Mouse (Mus musculus): ENCODE results near the gene Tfb2m. TPM values are rescaled to one million over a fixed set of nuclear protein-coding genes. Genes with fewer than 3 reads are reported as not detected.

Gene Tfb2m
- total RNA-seq (2022), result 10 to 100 TPM; 34.7 to 47.0 (median 41.0) TPM

DNA sequence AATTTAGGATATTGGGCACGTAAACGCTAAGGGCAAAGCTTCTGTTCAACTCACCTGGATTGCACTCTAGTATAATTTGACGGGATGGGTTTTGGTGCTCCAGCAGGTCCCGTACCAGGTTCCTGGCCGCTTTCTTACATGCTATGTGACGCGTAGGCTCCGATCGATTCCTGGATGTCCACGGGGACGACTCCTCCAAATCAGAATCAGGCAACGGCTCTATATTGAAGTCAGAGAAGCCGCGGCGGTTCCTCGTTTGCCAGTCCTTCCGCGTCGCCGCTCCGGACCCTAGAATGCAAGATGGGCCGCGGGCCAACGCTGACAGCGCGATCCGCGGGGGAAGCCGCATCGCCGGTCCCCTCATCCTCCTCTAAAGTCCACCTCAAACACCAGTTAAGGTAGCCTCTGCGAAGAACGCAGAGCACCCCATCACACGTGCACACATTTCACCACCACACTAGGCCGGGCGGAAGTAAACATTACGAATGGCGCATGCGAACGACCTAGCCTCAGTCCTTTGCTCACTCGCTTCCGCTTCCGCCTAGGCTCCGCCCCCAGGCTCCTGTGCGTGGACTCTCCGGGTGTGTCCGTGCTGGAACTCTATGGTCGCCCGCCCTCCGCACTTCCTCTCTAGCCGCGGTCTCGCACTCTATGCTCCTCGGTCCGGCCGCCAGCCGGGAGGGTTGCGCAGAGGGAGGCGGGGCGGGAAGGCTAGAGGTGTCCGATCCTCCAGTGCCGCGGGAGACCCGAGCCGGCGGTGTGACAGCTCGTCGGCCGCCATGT, at the start of gene Tfb2m, which contains the start of gene Cnst:
Gene Tfb2m, minus strand, starts transcription at position 500 of the 783 bp plus-strand sequence.
Gene Cnst, plus strand, starts transcription at position 603 of the 783 bp plus-strand sequence.
- DNase-seq, result peak; percentile 99

DNA sequence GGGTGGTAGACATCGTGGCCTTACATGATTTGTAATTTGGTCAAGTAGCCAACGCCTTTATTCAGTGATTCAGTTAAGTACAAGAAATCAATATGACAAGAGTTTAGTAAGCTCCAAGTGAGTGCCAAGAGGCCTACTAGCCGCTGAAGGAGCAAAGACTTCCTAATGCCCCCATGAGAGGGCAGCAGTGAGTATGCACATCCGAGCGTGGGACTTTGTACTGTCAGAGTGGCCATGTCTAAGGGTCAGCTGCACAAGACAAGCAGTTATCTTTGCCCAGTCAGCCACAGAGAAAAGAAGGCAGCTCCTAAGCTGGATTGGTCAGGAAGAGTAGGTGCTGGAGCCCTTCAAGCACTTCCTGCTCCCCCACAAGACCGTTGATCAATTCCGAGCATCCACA, 46.9 kb upstream of the Tfb2m start:
- DNase-seq, result no peak

DNA sequence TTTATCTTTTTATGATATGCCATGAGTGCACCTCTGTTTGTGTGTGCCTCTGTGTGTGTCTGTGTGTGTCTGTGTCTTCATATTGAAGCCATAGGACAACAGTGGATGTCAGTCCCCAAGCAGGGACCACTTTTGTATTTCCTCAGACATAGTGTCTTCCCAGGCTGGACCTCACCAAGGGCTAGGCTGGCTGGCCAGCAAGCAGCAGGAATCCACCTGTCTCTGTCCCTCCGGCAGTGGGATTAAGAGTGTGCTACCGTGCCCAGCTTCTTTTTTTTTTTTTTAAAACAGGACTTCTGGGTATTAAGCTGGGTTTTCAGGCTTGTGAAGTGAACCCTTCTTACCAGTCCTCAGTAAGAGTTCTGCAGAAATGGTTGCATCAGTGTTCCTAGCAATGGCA, 46.1 kb upstream of the Tfb2m start:
- no peak for DNase-seq

DNA sequence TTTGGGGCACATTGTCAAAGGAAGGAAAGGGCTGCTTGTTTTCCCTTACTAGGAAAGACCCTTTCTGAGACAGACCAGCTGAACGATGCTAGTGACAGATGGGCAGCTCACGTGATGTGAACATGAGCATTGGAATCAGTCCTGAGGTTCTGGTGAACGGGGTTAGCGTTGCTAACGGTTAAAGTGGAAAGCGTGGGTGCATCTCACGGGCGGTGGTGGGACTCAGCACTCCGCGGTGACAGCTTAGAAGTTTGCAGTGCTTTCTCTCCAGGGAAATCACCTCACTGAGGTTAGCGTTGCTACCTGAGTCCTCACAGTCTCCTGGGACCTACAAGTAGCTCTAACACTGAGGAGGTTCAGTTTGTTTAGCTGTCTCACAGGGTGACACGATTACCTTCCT, 45.6 kb upstream of the Tfb2m start:
- DNase-seq, result no peak

DNA sequence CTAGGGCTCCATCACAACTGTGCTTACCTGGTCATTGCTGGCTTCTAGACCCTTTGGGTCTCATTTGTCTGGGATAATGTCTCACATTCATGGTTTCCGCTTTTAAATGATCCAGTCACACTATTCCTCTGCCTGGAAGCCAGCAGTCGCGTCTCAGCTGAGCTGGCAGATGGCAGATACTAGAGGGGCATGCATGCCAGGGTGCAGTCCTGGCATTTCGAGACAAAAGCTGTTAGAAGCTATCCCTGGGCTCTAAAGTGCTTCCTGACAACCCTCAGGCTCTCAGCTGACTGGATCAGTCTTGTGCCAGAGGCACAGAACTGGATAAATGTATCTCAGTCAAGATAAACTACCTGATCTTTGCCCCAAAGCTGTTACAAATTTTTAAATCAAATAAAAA, 42.2 kb upstream of the Tfb2m start:
- no peak for DNase-seq

DNA sequence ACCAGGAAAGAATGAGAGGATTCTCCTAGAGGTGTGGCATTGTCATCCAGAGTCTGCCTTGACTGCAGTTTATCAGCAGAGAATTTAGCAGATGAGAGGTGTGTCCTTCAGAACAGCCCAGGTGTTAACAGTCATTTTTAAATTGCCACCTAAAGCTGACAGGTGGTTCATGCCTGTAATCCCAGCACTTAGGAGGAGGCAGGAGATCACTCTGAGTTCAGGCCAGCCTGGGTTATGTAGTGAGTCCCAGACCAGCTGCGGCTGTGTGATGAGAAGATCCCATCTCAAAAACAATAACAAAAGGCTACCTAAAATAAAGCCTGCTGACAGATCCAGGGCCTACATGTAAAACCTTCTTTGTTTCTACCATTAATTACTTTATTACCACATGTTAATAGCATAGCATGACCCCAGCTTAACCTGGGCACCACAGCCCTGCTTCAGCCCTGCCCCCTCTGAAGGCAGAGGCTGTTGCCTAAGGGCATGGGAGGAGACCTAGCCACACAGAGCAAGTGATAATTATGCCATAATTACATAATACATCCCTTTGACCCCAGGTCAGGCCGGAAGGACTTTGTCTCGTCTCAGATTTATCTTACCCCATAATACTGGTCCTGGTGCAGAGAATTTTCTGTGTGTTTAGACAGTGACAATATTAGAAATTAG, 40.5 kb upstream of the Tfb2m start:
- no peak for DNase-seq

DNA sequence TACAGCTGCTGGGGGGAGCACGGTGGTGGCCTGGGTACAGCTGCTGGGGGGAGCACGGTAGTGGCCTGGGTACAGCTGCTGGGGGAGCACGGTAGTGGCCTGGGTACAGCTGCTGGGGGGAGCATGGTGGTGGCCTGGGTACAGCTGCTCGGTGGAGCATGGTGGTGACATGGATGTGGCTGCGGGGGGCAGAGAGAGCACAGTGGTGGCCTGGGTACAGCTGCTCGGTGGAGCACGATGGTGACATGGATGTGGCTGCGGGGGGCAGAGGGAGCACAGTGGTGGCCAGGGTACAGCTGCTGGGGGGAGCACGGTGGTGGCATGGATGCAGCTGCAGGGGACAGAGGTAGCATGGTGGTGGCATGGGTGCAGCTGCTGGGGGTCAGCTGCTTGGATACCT, 39.6 kb upstream of the Tfb2m start:
- DNase-seq, result no peak

DNA sequence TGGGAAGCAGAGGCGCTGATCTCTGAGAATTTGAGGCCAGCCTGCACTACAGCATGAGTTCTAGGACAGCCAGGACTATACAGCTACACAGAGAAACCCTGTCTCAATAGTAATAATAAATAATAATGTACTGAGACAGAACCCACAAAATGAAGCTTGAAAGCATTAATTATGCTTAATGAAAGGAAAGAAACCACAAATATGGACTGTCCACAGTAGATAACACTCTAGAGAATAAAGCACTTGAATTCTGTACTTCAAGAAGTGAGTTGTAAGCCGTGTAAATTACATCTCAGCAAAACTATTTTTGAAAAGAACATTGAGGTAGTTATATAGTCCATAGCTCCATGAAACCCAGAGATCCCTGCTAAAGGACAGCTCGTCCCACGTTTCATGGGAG, 38.2 kb upstream of the Tfb2m start:
- DNase-seq, result no peak

DNA sequence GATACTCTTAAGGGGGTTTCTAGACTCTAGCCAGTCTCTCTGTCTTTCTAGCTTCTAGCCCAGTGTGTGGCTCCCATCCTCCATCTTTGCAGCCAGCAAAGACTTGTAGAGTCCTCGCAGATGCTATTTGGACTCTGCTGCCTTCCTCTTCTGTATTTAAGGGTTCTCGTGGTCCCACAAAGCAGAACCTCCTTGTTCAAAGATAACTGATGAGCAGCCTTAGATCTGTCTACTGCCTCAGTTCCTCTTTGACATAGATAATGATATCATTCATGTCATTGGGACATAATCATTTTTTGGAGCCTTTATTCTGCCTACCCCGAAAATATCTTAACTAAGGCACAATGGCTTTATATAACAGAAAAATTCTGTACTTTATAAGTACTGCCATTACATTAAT, 37.0 kb upstream of the Tfb2m start:
- no peak for DNase-seq

DNA sequence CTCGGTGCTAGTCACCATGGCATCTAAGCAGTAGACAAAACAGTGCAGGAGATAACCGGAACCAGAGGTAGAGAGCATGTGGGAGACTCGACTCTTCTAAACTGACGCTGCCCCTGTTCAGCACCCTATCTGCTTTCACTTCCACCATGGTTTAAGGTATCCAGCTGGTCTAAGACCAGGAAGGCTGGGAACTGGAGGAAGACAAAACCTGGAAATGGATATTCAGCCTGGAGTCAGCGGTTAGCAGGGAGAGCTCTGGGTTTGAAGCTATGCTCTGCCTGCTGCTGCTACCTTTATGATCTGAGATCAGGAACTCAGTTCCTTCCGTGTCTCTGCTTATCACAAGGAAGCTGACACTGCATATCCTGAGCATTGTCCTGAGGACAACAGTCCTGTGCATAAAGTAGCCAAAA, 36.0 kb upstream of the Tfb2m start:
- DNase-seq, result no peak

DNA sequence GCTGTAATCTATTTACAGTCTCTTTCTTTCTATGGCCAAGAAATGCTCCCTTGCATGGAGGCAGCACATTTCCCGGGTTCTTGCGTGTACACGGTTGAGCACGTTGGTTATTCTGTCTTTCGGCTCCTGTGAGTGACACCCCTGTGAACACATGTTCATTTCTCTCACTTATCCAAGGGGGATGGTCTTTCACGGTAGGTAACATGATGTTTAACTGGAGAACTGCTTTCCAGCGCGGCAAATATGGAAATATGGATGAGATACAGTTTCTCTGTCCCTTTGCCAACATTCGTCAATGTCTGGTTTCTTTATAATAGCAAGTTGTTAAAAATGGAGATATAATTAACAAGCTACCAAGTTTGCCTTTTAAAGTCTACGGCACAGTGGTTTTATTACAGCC, 35.4 kb upstream of the Tfb2m start:
- DNase-seq, result no peak

DNA sequence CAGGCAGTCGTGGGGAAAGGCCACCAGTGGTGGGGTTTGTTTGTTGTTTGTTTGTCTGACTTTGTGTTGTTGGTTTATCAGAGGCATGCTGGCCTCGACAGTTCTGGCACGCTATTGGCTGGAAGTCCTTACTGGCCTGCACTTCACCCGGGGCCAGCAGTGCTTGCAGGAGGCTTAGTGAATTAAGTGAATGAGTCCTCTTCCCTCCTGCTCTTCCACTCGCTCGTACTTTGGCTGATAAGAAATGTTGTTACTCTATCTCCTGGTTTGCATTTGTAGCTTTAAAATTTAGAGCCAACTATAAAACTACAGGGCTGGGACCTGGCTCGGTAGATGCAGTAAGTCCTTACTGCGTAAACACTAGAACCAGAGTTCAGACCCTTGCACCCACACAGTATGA, 34.1 kb upstream of the Tfb2m start:
- no peak for DNase-seq

DNA sequence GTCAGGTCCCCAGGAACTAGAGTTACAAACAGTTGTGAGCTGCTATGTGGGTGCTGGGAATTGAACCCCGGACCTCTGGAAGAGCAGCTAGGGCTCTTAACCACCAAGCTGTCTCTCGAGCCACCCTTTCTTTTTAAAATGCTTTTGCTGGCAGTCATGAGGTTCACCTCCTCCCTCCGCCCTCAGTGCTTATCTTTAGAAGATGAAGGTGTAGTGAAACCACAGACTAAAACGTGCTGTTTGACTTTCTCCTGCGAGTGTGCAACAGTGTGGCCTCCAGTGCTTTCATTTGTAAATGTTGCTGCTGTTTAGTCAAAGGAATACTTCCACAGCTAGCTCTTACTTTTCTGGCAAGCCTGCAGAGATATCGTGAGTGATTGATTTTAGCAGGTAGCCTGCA, 32.6 kb upstream of the Tfb2m start:
- no peak for DNase-seq

DNA sequence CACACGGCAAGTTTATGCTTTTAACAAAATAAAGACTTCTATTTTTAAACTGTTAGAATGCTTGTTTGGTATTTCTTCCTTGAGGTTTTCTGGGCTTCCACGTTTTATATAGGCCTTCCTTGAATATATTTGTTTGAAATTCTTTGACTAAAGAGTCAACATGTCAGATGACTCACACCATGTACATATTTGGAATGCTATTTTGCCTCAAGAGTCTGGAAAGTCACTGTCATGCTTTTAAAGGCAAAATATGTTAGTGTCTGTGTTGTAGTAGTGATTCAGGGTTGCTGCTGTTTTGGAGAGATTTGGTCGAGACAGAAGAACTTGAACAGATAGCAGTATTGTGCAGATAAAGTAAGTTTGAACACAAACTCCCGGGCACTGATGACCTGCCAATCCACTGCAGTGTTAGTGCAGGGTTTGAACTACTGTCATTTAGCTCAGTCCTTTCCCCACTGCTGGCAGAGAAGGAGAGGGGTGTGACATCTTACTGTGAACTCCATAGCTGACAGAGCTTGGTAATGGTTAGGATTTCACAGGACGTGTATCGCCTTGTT, 27.7 kb upstream of the Tfb2m start:
- DNase-seq, result no peak

DNA sequence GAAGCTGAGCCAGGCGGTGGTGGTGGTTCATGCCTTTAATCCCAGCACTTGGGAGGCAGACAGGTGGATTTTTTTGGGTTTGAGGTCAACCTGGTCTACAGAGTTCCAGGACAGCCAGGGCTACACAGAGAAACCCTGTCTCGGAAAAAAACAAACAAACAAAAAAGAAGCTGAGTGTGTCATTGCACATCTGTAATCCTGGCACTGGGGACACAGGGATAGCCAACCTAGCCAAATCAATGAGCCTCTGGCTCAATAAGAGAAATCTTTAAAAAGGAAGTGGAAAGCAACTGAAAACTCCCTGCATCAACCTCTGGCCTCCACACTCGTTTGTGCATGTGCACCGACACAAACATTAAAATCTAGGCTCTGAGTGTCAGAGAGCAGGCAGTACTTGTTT, 25.6 kb upstream of the Tfb2m start:
- DNase-seq, result no peak

DNA sequence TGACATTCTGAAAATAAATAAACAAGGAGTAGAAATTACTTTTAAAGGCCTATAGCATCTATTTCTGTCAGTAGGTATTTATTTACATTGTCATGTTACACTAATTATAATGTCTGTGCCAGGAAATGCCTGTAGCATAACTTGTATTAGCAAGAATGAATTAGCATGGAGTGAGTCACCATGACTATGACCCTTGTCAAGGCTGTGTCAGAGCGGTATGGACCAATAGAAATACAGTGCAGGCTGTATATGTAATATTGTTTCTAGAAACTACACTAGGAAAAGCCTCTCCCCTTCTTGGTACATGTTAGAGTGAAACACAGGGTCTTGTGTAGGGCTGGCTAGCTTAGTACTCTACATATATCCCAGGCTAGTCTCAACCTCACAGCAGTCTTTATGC, 24.4 kb upstream of the Tfb2m start:
- no peak for DNase-seq

DNA sequence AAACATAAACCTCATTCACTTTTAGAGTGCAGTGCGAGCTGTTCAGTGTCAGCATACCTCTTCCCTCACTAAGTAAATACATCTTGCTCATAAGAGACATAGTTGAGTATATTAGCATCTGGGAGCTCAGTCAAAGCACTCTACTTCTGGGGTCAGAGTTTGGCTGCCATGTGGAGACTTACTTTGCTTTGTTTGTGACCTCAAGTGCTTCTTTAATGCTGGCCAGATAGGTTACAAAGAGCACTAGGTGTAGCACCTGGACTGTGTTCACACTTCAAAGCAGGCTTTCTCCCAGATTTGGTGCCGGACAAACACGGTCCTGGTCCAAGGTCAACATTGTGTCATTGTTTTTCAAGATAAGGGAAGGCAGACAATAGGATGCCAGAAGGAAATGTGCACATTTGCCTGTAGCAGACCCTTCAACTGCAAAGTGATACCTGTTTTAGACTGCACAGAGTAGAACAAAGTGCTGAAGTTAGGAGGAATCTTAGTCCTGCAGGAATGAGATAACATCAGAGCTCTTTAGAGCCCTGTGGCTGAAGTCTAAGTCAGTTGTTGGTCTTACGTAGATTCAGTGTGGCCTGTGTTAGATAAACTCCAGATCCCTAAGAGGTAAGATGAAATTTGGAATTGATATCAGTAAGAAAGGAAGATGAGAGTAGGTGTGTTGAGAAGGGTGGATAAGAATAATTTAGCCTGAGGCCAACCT, 22.8 kb upstream of the Tfb2m start:
- no peak for DNase-seq

DNA sequence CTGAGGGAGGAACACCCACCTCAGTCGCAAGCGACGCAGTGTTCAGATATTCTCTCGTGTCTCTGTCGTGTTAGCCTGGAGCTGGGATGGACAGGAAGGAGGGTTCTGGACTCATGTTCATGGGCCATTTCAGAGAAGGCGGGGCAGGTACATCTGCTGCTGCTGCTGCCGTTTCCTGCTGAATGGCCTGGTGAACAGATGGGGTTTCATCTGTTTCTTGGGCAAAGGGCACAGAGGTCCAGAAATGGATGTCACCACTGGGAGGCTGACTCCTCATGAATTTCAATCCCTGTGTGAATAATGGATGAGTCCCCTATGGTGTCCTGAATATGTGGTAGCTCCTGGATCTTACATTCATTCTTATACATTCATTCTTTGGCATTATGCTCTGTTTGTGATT, 21.5 kb upstream of the Tfb2m start:
- DNase-seq, result no peak

DNA sequence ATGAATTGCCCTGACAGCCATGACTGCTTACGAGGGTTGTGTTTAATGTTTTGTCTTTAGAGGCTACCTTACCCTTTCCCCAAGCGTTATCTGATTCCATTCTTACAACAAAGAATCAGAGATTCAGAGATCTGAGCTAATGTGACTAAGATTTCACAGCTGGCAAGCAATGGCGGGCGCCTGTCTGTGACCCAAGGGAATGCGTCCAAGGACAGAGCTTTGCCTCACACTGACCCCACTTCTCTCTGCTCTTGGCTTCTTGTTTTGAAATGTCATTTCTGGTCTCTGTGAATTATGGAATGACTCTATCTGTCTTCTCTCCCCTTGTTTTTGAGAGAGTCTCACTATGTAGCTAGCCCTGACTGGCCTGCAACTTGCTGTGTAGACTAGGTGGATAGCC, 17.9 kb upstream of the Tfb2m start:
- DNase-seq, result peak; percentile 67

DNA sequence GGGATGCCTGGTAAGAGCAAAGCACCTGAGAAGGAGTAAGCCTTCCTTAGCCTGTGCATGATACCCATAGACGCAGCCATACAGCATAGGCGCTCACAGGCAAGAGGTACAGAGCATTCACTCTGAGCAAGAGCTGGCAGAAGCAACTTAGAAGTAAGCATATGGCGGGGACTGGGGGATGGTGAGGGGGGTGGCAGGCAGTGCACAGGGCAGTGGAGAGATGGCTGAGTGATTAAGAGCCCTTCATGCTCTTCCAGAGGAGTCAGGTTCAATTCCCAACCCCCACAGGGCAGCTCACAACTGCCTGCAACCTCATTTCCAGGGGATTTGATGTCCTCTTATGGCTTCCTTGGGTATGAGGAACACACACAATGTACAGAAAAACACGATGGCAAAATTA, 17.1 kb upstream of the Tfb2m start:
- DNase-seq, result no peak

DNA sequence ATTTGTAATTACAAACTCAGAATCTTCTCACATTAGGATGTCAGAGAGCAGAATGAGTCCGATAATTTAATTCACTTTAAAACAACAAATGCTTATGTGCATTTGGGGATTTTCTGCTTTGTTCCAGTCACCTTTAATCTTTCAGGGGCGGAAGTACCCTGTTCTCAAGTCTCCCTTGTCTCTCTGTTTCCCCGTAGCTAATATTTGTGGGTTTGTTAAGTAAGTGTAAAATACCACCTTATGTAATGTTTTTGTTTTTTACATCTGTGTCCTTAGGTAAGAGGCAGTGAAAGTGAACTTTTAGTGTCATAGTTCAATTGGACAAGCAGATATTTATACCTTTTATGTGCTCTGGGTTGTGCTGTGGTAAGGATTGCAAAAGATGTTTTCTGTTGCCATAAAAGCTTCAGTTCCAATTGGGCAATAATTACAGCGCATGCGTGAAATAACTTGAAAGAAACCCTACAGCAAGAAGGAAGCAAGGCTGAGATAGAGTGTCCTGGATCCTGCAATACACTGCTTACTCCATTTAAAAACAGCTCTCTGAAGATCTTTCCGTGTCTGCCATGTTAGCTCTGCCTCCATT, 14.9 kb upstream of the Tfb2m start:
- DNase-seq, result no peak

DNA sequence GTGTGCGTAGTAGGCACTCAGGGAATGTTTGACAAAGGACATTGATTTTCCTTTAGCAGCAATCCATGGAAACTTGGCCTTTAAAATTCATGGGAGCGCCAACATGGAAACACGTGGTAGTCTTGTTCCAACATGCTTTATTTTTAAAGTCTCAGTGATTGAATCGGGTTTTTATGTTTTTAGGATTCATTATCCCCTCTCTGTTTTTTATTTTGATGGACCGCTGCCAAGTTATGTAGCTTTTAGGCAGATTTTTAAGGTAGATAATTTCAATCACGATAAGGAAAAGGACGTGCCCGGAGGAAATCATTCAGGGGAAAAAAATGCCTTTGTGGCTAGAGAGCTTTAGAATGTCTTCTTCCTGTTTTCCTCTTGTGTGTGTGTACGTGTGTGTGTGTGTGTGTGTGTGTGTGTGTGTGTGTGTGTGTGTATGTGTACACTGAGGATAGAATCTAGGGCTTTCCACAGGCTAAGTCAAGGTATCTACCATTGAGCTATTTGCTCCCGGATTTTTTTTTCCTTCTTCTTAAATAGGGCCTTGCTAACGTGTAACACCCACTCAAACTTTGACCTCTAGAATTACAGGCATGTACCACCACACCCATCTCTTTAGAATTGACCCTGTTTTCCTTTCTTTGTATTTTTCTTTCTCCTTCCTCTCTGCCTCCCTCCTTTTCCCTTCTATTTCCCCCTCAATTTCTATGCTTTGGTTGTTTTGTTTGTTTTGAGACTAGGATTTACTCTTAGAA, 13.6 kb upstream of the Tfb2m start:
- DNase-seq, result no peak
